Mouse (Mus musculus): ENCODE results near the gene Soat1.
"Not testable (repeated sequence)": the region's sequence is repeated elsewhere in the genome, so short reads cannot be mapped to it uniquely, and the experiment has no call there.

DNA sequence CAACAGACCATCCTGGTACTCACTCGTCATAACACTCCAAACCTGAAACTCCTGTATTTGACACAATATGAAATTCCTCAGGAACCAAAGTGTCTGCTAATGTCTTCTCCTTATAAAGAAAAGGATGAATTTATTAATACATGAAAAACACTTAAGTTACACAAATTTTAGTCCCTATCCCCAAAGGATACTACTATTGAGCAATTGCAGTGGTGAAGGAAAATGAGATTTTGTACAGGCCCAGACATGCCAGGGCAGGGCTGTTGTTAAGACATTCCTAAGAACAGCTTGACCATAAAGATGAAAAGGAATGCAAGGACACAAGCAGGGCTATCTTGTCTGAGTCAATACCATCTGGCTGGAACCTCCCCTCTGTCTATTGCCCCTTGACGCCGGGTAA lies 74.0 kb downstream of the Soat1 start:
- not testable (repeated sequence) for TF ChIP-seq CTCF (conservative IDR thresholded peaks at IDR 0.05; ENCODE audit: insufficient read depth, insufficient read length, low read depth, low read length); POLR2A (IDR thresholded peaks at IDR 0.05; ENCODE audit: low read depth, low read length)
